Mouse (Mus musculus): ENCODE data around the gene Olfr243.
"Not testable (repeated sequence)": the region's sequence is repeated elsewhere in the genome, so short reads cannot be mapped to it uniquely, and the experiment has no call there.

The Olfr243 gene

GRCm38 (mm10) chr7:103714371-103714770 lies at the start of gene Olfr243:
TSS of gene Olfr243 (plus strand) at chr7:103714671.
- no peak for DNase-seq

- no peak for DNase-seq
Observed at GRCm38 (mm10) chr7:103671091-103671490, 43.4 kb upstream of the Olfr243 start, which contains the start of gene Olfr624. TSS of gene Olfr624 (minus strand) at chr7:103671191.

- DNase-seq, result no peak
Observed at GRCm38 (mm10) chr7:103682420-103682819, 32.1 kb upstream of the Olfr243 start, which contains the start of gene Olfr625-ps1. TSS of gene Olfr625-ps1 (plus strand) at chr7:103682720.

GRCm38 (mm10) chr7:103699469-103699868 lies 15.0 kb upstream of the Olfr243 start:
- no peak for DNase-seq

GRCm38 (mm10) chr7:103712024-103712423 lies 2.4 kb upstream of the Olfr243 start:
- DNase-seq, result no peak

- DNase-seq, result not testable (repeated sequence)
Observed at GRCm38 (mm10) chr7:103716398-103716797, 1.9 kb downstream of the Olfr243 start.

GRCm38 (mm10) chr7:103730074-103730473 lies 15.6 kb downstream of the Olfr243 start, which contains the start of gene Olfr628:
TSS of gene Olfr628 (plus strand) at chr7:103730374.
- DNase-seq, result no peak

GRCm38 (mm10) chr7:103744843-103745242 lies 30.4 kb downstream of the Olfr243 start, which contains the start of gene Olfr629:
TSS of gene Olfr629 (minus strand) at chr7:103744943.
- no peak for DNase-seq

GRCm38 (mm10) chr7:103757233-103757632 lies 42.8 kb downstream of the Olfr243 start, which contains the start of gene Olfr630:
TSS of gene Olfr630 (minus strand) at chr7:103757333.
- DNase-seq, result no peak

- DNase-seq, result not testable (repeated sequence)
Observed at GRCm38 (mm10) chr7:103762212-103762611, 47.7 kb downstream of the Olfr243 start.

GRCm38 (mm10) chr7:103767687-103768086 lies 53.2 kb downstream of the Olfr243 start:
- not testable (repeated sequence) for DNase-seq
